Mouse (Mus musculus) B cell, adult (primary cell): ENCODE data around the gene Trmt13. TPM values are rescaled to one million over a fixed set of nuclear protein-coding genes. Genes with fewer than 3 reads are reported as not detected.

Experiments
- total RNA-seq: library from RNA; stranded (reverse); gene quantifications from 4 replicates; pipeline ENCODE4 v1.2.4, GENCODE M21; 2023; ENCODE audit not compliant: inconsistent age

Trmt13 gene
- 34.9 to 40.1 TPM (median 36.7 TPM) in 4 replicates for total RNA-seq

DNA sequence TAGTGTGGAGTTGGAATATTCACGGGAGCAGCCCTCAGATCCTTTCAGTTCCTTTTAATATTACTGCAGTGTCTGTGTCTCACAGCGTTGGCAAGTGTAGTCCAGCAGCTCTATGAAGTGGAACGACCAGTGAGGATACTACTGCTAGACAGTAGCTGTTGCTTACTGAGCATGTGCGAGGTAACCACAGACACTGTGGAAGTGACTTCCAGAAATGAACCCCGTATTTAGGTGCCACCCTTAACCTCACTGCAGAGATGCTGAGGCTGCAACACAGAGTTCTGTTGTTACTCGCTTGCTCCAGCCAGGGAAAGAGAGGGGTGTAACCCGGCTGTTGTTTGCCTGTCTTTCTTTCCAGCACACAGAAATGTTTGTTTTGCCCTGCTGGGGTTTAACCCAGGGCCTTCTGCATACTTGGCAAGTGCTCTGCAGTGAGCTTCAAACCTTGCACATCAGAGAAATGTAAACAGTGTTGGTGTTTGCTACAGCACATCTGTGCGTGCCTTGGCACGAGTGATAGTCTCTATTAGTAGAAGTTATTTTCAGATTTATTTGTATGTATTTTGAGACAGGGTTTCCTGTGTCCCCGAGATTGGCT, at the start of gene Trmt13:
Gene Trmt13, minus strand, starts transcription at position 293 of the 598 bp plus-strand sequence.

GRCm38 (mm10) chr3:116662463-116662863, 48.1 kb upstream of the Trmt13 start, which contains the start of gene Mfsd14a:
TSS of gene Mfsd14a (minus strand) at chr3:116662677.

DNA sequence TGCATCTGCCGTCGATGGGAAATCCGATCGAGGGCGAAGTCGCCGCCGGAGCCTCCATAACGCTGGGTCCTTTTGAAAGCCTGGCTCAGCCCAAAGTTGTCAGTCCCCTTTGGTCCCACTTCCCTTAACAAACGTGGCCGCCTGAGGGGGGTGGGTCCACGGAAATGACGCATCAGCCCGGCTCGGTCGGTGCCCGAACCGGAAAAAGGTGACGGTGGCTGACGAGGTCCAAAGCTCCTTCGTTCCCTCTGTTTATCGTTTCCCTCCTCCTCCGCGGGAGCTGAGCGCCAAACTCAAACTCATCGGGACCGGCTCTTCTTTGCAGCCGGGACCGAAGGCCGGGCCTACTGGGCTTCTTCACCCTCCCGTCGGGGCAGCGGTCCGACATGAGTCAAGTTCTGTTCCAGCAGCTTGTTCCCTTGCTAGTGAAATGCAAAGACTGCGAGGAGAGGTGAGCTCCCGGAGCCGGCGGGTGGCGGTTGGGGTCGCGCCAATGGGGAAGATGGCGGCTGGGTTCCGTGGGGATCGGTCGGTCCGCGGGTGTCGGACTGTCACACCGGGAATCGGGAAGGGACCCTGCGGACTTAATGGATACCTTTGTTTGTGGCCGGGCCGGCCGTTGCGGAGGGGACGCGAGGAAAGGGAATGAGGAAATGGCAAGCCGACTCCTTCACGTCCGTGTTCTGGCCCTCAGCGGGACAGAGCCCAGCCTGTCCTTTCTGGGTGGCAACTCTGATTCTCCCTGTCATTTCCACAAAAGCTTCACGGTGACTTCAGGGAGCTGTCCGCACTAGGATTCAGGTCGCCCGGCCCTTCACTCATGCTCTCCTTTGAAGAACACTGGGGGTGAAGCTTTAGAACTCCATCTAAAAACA, 19.4 kb downstream of the Trmt13 start, which contains the start of gene Sass6:
Gene Sass6, plus strand, starts transcription at position 255 of the 875 bp plus-strand sequence.

GRCm38 (mm10) chr3:116562408-116563094, 51.8 kb downstream of the Trmt13 start, which contains the start of gene Lrrc39:
TSS of gene Lrrc39 (plus strand) at chr3:116562973.

Other genes starting within 250 kb of the Trmt13 start
- gene Cdc14a, start 190.6 kb downstream of the Trmt13 start, total RNA-seq: 28.8 to 43.3 TPM (median 31.2 TPM) in 4 replicates
- 28.7 to 31.7 TPM (median 30.7 TPM) in 4 replicates for gene Rtca, start 106.4 kb downstream of the Trmt13 start, total RNA-seq
- gene Dbt, start 101.5 kb downstream of the Trmt13 start, total RNA-seq: 11.4 to 18.3 TPM (median 12.9 TPM) in 4 replicates
- gene Lrrc39, start 51.6 kb downstream of the Trmt13 start, total RNA-seq: not detected in 4 replicates
- gene Sass6, start 19.6 kb downstream of the Trmt13 start, total RNA-seq: 10.6 to 12.6 TPM (median 10.9 TPM) in 4 replicates
- gene Mfsd14a, start 48.1 kb upstream of the Trmt13 start, total RNA-seq: 66.9 to 85.1 TPM (median 74.6 TPM) in 4 replicates
- not detected in 4 replicates for gene Gm43191, start 66.7 kb upstream of the Trmt13 start, total RNA-seq
- 19.8 to 27.2 TPM (median 25.8 TPM) in 4 replicates for gene Slc35a3, start 98.2 kb upstream of the Trmt13 start, total RNA-seq
- gene Agl, start 193.6 kb upstream of the Trmt13 start, total RNA-seq: 10.4 to 15.4 TPM (median 13.2 TPM) in 4 replicates
- 2.1 to 7.4 TPM (median 3.8 TPM) in 4 replicates for gene Frrs1, start 244.9 kb upstream of the Trmt13 start, total RNA-seq